Mouse (Mus musculus): ENCODE data around the gene Aoc3.
A peak's percentile ranks its signal among the peaks of the same experiment; 100 is the strongest.
"Not testable (repeated sequence)": the region's sequence is repeated elsewhere in the genome, so short reads cannot be mapped to it uniquely, and the experiment has no call there.

The Aoc3 gene

DNA sequence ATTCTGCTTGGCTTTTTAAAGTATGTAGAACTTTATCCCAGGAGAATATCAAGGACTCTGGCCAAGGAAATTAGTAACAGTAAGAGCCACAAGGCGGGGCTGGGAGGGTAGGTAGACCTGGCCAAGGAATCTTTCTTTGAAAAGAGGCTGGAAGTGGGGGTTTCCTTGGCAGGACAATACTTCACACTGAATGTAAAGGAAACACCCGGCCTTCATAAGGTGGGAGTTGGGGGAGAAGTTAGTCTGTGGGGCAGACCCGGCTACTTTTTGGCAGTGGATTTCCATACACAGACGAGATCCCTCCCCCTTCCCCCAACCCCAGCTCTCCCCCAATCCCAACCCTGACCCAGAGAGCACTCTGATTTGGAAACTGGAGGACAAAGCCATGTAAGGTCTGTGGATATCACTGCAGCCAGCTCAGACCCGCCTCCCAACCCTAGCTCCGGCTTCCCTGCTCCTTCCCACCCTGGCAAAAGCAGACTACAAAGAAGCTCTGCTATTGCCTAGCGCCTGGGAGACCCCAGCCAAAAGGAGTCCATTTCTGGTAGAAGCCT, at the start of gene Aoc3:
TSS of gene Aoc3 (plus strand) at position 235 of the 554 bp plus-strand sequence.
- DNase-seq (ENCODE audit: low spot score in 2 of 2), result no peak

DNA sequence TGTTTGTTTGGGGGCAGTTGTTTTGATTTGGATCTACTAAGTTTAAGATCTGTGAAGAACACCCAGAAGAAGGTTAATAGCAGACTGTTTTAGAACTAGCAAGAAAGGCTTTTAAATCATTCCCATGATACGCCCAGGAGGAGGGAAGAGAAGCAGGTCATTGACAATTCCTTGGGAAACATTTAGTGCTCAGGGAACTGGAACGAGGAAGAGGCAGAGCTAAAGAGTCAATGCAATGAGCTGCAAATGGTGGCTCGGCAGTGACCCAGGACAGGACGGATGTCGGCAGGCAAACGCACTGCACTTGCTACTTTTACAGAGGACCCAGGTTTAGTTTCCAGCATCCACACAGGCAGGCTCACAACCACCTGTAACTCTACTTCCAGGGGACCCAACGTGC, 49.6 kb upstream of the Aoc3 start:
- DNase-seq (ENCODE audit: low spot score in 2 of 2), result no peak

DNA sequence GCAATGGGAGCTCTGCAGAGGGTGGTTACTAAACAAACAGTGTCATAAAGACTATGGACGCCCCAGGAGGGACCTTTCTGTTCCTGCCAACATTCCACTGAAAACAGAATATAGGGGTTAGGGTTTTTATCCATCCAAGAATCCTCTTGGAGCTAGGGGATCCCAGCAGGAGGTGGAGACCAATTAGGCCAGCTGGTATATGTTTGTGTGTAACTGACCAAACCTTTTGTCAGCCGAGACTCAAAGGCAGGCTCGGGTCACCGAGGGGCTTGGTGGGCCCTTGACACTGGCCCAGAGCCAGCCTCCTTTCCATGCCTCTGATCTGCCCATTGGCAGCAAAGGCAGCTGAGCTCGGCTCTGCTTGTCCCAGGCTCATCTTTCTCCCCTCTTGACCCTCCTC, 47.5 kb upstream of the Aoc3 start:
- no peak for DNase-seq (ENCODE audit: low spot score in 2 of 2)

DNA sequence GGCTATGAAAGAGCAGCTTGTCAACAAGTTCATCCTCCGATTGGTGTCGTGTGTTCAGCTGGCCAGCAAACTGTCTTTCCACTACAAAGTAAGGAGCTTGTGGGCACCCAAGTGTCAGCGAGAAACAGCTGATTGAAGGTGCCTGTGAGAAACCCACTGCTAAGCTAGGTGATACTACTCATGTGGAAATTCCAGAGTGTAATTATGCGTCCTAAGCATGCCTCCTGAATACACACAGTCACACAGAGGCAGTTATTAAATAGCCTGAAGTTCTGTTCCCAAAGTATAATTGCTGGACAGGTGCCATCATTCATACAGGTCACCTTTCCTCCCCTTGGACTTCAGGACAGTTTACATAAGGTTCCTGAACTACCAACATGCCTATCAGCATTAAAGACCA, 46.6 kb upstream of the Aoc3 start:
- no peak for DNase-seq (ENCODE audit: low spot score in 2 of 2)

DNA sequence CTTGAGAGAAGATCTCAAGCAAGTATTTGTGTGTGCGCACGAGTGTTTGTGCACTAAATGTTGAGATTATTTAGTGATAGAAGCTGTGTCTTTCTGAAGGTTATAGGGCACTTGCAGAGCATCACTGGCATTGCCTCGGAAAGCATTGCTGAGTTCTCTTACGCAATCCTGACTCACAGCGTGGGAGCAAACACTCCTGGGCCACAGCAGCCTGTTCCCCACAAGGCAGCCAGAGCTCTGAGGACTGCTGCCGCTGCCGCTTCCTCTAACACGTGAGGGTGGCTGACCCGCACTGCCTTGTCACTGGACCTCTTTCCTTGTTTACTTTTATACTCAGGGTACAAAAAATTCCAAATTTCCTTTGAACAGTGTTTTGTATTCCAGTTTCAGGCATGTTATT, 43.1 kb upstream of the Aoc3 start:
- no peak for DNase-seq (ENCODE audit: low spot score in 2 of 2)

DNA sequence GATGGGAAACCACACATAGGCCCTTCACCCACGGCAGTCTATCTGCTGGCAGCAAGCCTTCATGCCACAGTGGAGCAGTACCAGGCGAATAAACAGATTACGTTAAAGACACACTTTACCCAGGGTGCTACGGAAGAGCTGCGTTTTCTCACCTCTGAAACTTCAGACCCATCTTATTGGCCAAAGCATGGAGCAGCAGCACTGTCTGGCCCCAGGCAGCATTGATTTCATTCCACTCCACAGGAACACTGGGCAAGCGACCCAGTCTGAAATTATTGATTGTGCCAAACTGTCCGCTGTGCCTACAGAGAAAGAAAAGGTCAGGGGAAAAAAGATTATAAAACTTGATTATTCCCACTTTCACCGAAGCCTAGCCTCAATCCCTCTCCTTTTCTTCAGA, 39.2 kb upstream of the Aoc3 start:
- no peak for DNase-seq (ENCODE audit: low spot score in 2 of 2)

DNA sequence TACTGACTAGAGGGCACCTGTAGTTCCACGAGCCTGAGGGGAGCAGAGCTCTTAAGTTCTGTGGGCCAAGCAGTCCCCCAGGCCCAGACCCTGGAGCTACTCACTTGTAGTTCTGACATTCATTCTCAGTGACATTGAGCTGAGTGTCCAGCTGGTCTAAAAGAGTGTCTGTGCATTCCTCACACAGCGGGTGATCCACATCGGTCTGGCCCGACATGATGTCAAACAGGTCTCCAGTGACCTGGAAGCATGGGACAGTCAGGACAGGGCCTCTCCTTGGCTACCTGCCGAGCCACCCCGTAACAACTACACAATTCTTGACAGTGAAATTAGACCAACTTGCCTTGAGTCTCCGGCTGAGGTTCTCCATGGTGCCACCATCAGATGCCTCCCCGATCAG, 35.2 kb upstream of the Aoc3 start:
- DNase-seq (ENCODE audit: low spot score in 2 of 2), result no peak

DNA sequence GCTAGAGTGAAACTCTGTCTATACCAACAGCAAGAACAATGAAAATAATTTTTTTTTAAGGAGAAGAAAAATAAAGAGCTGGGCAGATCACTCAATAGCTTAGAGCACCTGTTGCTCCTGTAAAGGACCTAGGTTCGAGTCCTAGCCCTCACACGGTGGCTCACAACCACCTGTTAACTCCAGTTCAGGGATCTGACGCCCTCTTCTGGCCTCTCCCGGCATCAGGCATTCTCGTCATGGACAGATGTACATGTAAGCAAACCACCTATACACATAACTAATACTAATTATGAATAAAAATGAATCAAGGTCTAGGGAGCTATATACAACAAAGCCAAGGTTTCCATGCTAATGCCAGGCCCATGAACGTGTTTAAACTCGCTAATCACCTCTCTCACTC, 29.5 kb upstream of the Aoc3 start:
- no peak for DNase-seq (ENCODE audit: low spot score in 2 of 2)

DNA sequence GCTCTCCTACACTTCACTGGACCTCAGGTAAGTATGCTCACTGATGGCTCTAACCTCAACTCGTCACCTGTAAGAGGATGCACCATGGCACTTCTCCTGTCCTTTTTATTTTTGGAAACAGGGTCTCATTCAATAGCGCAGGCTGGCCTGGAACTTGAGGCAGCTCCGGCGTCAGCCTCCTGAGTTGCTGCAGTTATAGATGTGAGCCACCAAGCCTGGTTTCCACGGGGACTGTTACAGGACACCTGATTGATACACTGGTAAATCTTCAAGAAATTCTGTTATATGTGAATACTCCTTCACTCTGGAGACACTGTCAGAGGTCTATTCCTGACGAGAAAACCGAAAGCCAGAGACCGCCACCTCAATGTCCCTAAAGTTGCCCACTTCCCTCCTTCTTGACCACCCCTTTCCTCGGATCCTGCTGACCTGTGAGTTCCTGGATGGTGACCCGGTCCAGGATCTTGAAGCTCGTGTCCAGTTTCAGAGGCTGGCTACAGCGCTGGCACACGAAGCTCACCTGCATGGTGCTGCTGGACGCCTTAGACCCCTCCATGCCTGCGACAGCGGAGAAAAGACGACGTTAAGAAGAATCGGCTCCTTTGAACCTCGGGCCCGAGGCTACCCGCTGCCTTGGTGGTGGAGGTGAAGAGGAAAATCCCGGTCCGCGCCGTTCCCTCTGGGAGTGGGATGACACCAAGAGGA, 29.0 kb upstream of the Aoc3 start:
- DNase-seq (ENCODE audit: low spot score in 2 of 2), result no peak

DNA sequence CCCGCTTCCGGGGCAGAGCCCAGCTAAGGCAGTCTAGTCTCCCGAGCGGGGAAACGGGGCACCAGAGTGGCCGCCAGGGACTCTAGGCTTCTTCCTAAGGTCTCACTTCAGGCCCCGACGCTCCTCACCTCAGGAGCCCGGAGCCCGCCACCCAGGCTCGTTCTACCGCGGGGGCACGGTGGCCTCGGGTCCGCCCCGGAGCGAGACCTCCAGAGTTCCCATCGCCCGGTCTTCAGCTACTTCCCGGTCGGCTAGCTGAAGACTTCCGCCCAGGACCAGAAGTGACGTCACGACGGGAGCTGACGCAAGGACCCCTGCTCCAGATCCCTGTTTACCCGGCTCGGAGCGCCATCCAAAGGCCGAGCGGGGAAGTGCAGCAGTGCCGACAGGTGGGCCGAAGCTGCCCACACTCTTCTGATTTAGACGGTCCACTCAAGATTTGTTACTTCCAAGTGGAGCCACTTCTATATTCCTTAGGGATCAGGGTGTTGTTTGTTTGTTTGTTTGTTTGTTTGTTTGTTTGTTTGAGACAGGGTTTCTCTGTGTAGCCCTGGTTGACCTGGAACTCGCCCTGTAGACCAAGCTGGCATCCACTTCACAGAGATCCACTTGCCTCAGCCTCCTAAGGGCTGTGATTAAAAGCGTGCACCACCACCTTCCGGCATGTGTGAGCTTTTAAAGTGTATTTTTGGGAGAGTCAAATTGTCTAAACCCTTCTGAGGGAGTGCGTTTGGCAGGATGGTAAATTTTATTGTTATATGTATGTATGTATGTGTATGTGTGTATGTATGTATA, 28.2 kb upstream of the Aoc3 start, which contains the start of gene Becn1:
TSS of gene Becn1 (minus strand) at position 283 of the 795 bp plus-strand sequence.
- DNase-seq (ENCODE audit: low spot score in 2 of 2), result peak; percentile 90 to 95

DNA sequence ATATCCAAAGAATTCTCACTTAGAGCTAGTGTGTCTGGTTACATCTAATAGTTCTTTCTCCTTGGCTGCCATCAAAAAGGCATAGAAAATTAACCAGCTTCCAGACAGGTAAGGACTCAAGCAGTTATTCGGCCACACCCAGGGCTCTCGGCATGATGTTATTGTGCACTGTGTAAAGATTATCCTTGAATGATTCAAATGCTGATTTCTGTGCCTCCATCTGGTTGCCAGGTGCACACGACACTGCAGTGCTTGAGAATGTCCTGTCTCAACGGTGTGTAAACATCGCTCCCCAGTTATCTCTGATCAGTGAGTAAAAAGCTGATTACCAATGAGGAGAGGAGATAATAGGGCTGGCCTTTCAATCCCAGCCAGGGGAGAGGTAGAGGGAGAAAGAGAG, 22.7 kb upstream of the Aoc3 start:
- DNase-seq (ENCODE audit: low spot score in 2 of 2), result no peak

DNA sequence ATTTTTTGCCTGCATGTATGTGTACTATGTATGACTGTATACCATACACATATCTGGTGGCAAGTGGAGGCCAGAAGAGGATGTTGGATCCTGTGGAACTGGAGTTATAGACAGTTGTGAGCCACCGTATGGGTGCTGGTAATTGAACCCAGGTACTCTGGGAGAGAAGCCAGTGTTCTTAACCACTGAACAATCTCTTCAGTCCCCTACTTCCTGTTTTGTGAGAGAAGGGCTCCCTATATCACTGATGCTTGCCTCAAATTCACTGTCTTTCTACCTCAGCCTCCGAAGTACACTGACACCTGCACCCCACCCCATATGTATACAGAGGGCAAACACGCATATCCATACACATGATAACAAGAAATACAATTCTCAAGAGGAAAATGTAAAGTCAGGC, 19.3 kb upstream of the Aoc3 start:
- no peak for DNase-seq (ENCODE audit: low spot score in 2 of 2)

DNA sequence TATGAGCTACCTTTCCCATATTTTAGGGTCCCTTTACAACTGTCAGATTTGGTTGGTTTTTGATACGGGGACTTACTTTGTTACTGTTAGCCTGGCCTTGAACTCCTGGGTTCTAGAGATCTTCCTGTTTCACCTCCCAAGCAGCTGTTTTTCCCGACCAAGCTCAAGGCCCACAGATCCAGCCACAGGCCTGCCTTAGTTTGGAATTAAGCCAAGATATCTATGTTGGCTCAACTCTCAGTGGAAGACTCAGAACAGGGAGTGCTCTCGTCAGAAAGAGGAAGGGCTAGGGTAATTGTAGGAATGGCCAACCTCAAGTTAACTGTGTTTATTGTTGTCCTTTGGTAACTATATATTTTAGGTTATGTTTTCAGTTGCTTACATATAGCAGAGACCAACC, 18.3 kb upstream of the Aoc3 start:
- no peak for DNase-seq (ENCODE audit: low spot score in 2 of 2)

DNA sequence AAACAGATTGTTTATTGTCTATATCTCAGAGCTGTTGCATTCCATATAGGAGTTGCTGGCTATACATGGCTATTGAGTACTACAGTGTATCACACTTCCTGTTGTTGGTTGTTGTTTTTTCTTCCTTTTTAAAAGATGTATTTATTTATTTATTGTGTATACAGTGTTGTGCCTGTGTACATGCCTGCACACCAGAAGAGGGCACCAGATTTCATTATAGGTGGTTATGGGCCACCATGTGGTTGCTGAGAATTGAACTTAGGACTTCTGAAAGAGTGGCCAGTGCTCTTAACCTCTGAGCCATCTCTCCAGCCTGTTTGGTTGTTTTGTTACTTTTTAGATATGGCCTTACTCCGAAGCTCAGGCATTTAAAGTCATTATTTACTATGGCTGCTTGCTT, 15.8 kb upstream of the Aoc3 start:
- no peak for DNase-seq (ENCODE audit: low spot score in 2 of 2)

DNA sequence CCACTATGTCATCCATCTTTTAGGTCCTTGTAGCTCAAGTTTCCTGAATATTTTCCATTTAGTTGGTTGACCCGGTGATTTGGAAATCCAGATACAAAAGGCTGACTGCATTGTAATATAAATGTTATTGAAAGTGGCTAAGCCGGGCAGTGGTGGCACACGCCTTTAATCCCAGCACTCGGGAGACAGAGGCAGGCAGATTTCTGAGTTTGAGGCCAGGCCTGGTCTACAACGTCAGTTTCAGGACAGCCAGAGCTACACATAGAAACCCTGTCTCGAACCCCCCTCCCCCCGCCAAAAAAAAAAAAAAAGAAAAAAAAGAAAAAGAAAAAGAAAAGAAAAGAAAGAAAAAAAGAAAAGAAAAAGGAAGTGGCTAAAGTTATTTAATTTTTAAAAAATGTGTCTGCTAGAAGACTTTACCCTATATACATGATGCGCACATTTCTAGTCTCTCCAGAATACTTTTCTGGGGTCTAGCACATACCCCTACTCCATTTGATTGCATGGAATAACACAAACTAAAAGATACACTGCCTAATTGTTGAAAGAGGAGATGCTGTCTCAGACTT, 15.2 kb upstream of the Aoc3 start:
- no peak for DNase-seq (ENCODE audit: low spot score in 2 of 2)

DNA sequence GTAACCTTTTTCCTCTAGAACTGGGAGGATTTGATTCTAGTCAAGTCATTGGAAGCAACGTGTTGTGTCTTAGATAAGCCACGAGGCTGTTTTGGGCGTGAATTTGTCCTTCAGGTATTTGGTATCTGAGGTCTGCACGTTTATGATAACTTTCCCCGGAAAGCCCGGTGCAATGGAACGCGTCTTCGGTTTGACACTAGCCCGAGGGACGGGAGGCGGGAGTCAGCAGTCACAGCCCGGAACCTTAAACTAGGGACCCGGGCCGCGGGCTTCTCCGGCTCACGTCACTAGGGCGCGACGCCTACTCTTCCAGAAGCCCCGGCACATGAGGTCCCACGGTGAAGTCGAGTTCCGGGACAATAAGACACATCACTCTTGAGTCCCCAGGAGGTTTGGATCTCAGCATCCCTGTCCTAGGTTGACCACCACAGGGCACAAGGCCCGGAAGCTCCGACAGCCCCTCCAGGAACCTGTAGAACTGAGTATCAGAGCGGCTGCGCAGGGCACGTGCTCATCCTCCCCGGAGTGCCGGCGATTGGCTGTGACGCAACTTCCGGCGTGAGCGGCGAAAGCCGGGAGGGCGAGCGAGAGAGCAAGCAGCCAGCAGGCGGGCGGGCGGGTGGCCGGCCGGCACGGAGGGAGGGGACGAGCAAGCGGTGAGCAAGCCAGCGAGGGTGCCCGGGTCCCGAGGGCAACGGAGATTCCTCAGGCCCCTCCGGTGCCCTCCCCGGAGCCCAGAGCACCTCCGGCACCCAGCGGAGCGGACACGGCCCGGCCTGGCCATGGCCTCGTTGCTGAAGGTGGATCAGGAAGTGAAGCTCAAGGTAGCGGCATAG, 14.5 kb upstream of the Aoc3 start, which contains the start of gene Psme3:
TSS of gene Psme3 (plus strand) at position 549 of the 836 bp plus-strand sequence.
- DNase-seq (ENCODE audit: low spot score in 2 of 2), result peak; percentile 90 to 92

DNA sequence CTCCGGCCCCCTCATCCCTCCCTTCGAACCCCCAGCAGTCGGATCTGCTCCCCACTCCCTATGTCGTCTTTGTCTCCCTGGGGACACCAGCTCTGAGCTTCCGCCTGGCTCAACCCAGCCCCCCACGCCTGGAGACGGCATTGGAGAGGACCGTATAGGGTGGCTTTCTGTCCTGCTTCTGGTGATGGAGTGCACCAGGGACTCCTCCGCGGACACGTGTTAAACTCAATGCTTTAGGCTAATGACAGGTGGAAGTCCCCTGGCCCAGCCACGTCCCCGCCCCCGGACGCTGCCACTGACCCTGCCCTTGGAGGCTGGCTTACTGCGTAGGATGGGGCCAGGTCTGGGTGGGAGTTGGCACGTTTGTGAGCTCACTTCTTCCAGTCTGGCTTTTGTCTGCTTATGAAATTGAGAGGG, 13.9 kb upstream of the Aoc3 start:
- no peak for DNase-seq (ENCODE audit: low spot score in 2 of 2)

DNA sequence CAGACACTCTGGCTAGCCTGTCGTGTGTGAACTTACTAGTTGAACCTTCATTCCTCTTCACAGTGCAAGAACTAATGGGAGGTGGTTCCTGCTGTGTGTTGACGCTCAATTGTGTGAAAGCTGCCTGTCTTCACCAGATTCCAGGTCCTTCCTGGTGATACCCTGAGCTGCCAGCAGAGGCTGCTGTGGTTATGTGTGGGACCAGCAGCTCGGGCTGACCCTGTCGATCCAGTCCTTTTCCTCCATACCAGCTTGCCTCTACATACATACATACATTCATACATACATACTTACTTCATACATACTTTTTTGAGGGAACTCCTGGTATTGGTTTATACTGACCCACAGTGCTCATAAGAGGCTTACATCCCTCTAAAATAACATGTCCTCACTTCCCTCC, 6.8 kb upstream of the Aoc3 start:
- DNase-seq (ENCODE audit: low spot score in 2 of 2), result peak; percentile 33 to 56

DNA sequence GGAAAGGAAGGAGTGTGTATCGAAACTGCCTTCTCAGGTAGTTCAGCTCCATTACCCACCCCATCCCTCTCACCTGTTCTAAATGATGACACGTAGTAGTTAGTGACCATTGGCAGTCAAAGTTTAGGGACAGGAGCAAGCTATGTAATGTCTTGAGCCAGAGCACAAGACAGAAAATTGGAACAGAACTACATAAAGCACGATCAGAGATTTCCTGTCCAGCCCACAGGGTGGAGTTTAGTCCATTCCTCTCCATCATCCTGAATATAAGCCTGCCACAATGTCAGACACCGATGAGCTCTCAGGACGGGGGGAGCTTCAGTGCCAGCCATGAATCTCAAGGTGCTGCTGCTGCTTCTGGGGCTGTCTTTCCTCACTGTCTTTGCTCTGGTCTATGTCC, 5.6 kb upstream of the Aoc3 start, which contains the start of gene Aoc2:
TSS of gene Aoc2 (plus strand) at position 301 of the 400 bp plus-strand sequence.
- no peak for DNase-seq (ENCODE audit: low spot score in 2 of 2)

DNA sequence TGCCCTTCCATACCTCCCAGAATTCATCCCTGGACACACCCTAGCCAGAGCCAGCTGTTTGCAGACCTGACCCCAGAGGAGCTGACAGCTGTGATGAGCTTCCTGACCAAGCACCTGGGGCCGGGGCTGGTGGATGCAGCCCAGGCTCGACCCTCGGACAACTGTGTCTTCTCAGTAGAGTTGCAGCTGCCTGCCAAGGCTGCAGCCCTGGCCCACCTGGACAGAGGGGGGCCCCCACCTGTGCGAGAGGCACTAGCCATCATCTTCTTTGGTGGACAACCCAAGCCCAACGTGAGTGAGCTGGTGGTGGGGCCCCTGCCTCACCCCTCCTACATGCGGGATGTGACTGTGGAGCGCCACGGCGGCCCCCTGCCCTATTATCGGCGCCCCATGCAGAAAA, 5.2 kb upstream of the Aoc3 start:
- not testable (repeated sequence) for DNase-seq (ENCODE audit: low spot score in 2 of 2)

DNA sequence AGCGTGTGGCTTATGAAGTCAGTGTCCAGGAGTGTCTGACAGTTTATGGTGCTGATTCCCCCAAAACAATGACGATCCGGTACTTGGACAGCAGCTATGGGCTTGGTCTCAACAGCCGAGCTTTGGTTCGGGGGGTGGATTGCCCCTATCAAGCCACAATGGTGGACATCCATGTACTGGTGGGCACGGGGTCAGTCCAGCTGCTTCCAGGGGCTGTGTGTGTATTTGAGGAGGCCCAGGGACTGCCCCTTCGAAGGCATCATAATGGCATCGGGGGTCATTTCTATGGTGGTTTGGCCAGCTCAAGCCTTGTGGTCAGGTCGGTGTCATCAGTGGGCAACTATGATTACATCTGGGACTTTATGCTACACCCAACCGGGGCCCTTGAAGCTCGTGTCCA, 4.3 kb upstream of the Aoc3 start:
- no peak for DNase-seq (ENCODE audit: low spot score in 2 of 2)

DNA sequence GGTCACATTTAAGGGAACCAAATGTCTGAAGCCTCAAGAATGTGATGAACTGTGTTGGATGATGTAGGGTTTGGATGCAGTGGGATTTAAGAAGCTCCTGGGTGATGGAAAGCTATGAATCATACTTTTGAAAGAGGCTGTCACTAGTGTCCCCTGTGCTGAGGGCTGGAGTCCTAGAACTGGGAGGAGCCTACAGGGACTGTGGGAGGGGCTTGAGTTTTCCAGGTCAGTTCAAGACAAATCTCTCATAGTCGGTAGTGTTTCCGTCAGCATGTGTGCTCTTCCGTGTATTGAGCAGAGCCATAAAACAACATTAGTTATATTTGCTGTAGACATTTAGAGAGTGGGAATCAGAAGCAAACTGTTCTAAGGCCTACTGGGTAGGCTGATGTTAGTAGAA, 3.1 kb upstream of the Aoc3 start:
- DNase-seq (ENCODE audit: low spot score in 2 of 2), result no peak
